Mouse (Mus musculus) thymus, adult 2 months (tissue): Measurements from ENCODE around the gene Trem1.

Source experiments
- CTCF ChIP-seq: fragments of 200-500 bp; IDR thresholded peaks from 2 replicates; pipeline ENCODE4 v1.5.1; 2012; ENCODE audit warnings: mild to moderate bottlenecking, control low read depth, low read length, moderate library complexity, borderline replicate concordance; ENCODE audit not compliant: control insufficient read depth, poor library complexity, insufficient read depth; ENCODE audit errors: extremely low read depth
- POLR2A ChIP-seq: fragments of 200-500 bp; IDR thresholded peaks from 2 replicates; pipeline ENCODE4 v1.6.1; 2012; ENCODE audit warnings: mild to moderate bottlenecking, low read length, control low read depth, moderate library complexity; ENCODE audit not compliant: control insufficient read depth, poor library complexity, insufficient read depth; ENCODE audit errors: extremely low read depth

DNA sequence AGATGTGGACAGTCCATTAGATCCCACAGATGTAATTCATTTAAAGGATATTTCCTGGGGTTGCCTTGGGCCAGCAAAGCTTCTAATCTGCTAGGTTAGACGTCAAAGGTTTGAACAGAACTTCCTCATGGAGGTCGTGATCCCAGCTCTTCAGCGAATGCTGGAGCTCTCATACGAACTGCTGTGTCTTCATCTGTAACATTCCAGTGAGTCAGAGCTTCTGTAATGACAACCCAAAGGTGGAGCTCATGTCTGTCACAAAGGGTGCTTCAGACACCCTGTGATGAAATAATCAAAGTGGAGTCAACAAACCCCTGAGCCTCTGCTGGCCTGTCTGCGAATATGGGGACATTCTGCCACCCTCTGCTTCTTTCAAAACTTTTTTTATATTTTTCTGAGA, 2.0 kb downstream of the Trem1 start:
- no peak for TF ChIP-seq CTCF
- TF ChIP-seq POLR2A: no peak
